ENCODE assay signal across 9 mouse cellular contexts in the genomic region with DNA sequence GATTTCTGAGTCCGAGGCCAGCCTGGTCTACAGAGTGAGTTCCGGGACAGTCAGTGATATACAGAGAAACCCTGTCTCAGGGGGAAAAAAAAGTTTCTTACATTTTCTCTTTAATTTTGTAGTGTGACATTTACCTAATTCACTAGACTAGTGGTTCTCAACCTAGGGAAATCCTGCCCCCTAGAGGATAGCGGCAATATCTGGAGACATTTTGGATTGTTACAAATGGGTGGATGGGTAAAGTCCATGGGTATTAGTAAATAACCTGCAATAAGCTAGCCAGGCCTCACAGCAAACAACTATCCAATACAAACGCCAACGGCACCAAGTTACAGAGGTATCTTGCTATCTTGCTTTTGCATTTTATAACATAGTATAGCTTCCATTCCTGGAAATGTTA. TPM values are rescaled to one million over a fixed set of nuclear protein-coding genes. Genes with fewer than 3 reads are reported as not detected.
DNase-seq lines count a peak whose midpoint lies in the region; ATAC-seq and TF ChIP-seq lines count a peak whose summit lies in the region.
"Had no signal": no experiment of that assay in that cellular context is flagged by ENCODE, and none has a peak within 500 bp of the region (broad histone marks: within the 10 kb centered on the region; RNA-seq: fewer than 3 reads in every experiment).

No protein-coding gene starts in this region.

- DNase-seq in layer of hippocampus, adult 2 months (ENCODE audit: low spot score in 2 of 2), result peak; percentile 43 to 64
- no peak for DNase-seq in layer of hippocampus, adult 9-11 months
- DNase-seq in left cerebral cortex, postnatal 14 days (ENCODE audit: low spot score in 2 of 2), result peak; percentile 20 to 52
- DNase-seq in right cerebral cortex, postnatal 4 days, result peak; percentile 9

- H3K4me2 ChIP-seq in midbrain, embryonic 13.5 days (replicated peaks), result no peak overlapping the region
- H3K4me2 ChIP-seq: lung, embryonic 15.5 days had no signal

- TF ChIP-seq EP300 in ES-Bruce4 (IDR thresholded peaks at IDR 0.05; ENCODE audit: insufficient read depth, low read depth, low read length), result no peak

- no peaks in the 10 kb centered on the region for H3K4me1 ChIP-seq in ES-Bruce4 (ENCODE audit: control insufficient read depth, insufficient read depth, low read length)
- no peaks in the 10 kb centered on the region for H3K4me1 ChIP-seq in midbrain, embryonic 13.5 days (replicated peaks)
- H3K4me1 ChIP-seq: lung, embryonic 15.5 days had no signal

- no peak overlapping the region for H3K27ac ChIP-seq in layer of hippocampus, adult 2 months
- no peak overlapping the region for H3K27ac ChIP-seq in ES-Bruce4 (ENCODE audit: insufficient read depth, low read length)
- no peak overlapping the region for H3K27ac ChIP-seq in midbrain, embryonic 13.5 days
- H3K27ac ChIP-seq: lung, embryonic 15.5 days had no signal

- no peak overlapping the region for H3K9ac ChIP-seq in ES-Bruce4 (ENCODE audit: low read depth, poor library complexity, severe bottlenecking)
- no peak overlapping the region for H3K9ac ChIP-seq in midbrain, embryonic 13.5 days (replicated peaks)
- H3K9ac ChIP-seq: lung, embryonic 15.5 days had no signal

- no peaks in the 10 kb centered on the region for H3K9me3 ChIP-seq in ES-Bruce4 (replicated peaks; ENCODE audit: control insufficient read depth, insufficient read depth, low read length, poor library complexity, severe bottlenecking)
- no peaks in the 10 kb centered on the region for H3K9me3 ChIP-seq in midbrain, embryonic 13.5 days
- H3K9me3 ChIP-seq: lung, embryonic 15.5 days had no signal

- peak; percentile 43 for ATAC-seq in activated CD4-positive, CD25-positive, alpha-beta regulatory T cell, adult 4 months
- ATAC-seq in erythroid progenitor cell, adult 5-6 weeks (replicated peaks; ENCODE audit: low FRiP score, poor library complexity, severe bottlenecking), result peak; percentile 72
- ATAC-seq in midbrain, embryonic 13.5 days, result no peak

- no peaks in the 10 kb centered on the region; the same call in 1 of the 2 replicates for H3K36me3 ChIP-seq in ES-Bruce4 (ENCODE audit: control insufficient read depth, insufficient read depth, low read length, poor library complexity, severe bottlenecking)
- peaks cover 14% of the 10 kb centered on the region for H3K36me3 ChIP-seq in midbrain, embryonic 13.5 days

- intact Hi-C loops in left cerebral cortex, postnatal 14 days (cut with DNase I), result no loop called here

- no peak overlapping the region for H3K4me3 ChIP-seq in layer of hippocampus, adult 2 months
- no peak overlapping the region for H3K4me3 ChIP-seq in ES-Bruce4 (ENCODE audit: low read depth, low read length)
- H3K4me3 ChIP-seq in midbrain, embryonic 13.5 days (replicated peaks), result no peak overlapping the region
- H3K4me3 ChIP-seq: lung, embryonic 15.5 days had no signal

- TF ChIP-seq POLR2A in ES-Bruce4 (IDR thresholded peaks at IDR 0.05; ENCODE audit: insufficient read depth, low read length), result no peak

- TF ChIP-seq CTCF in layer of hippocampus, adult 2 months (conservative IDR thresholded peaks at IDR 0.05), result peak; percentile 87
- TF ChIP-seq CTCF in ES-Bruce4 (IDR thresholded peaks at IDR 0.05; ENCODE audit: low read depth, low read length), result peak; percentile 10

- no peaks in the 10 kb centered on the region for H3K27me3 ChIP-seq in ES-Bruce4 (ENCODE audit: control insufficient read depth, insufficient read depth, low read length, poor library complexity, severe bottlenecking)
- no peaks in the 10 kb centered on the region for H3K27me3 ChIP-seq in midbrain, embryonic 13.5 days
- H3K27me3 ChIP-seq: lung, embryonic 15.5 days had no signal

- 78% methylated on average over 5 of the region's 5 CpGs for WGBS in midbrain, embryonic 13.5 days

RNA-seq across cellular contexts. Expression of a gene that starts 15.1 kb away (rescaled TPM):
- total RNA-seq in layer of hippocampus, adult 2 months (2021), result 10 to 100 TPM; 31.5 to 37.3 TPM
- polyA plus RNA-seq in ES-Bruce4 (2011; ENCODE audit: insufficient read depth, insufficient read length, low read depth, missing spikeins), result 21.2 and 21.6 TPM in 2 replicates
- 10 to 100 TPM; 10.0 to 13.7 TPM for polyA plus RNA-seq in activated CD4-positive, CD25-positive, alpha-beta regulatory T cell, adult 4 months (2017; shearing (Covaris generic))
- 38.6 and 77.5 TPM in 2 replicates for total RNA-seq in erythroid progenitor cell, adult 5-6 weeks (2015; ENCODE audit: low replicate concordance)
- 28.5 and 42.0 TPM in 2 replicates for total RNA-seq in erythroid progenitor cell, adult 5-6 weeks (2017; ENCODE audit: low replicate concordance)
- total RNA-seq in left cerebral cortex, postnatal 14 days (2021), result 10 to 100 TPM; 31.5 to 34.3 TPM
- polyA plus RNA-seq in midbrain, embryonic 13.5 days (2015; fragmentation: Nextera tagmentation; extraction: Ambion mirVana), result 12.4 and 13.1 TPM in 2 replicates

RNA-seq across cellular contexts. Expression of a gene that starts 27.9 kb away (rescaled TPM):
- 10 to 100 TPM; 14.9 to 17.9 TPM for total RNA-seq in layer of hippocampus, adult 2 months (2021)
- 25.6 and 26.2 TPM in 2 replicates for polyA plus RNA-seq in ES-Bruce4 (2011; ENCODE audit: insufficient read depth, insufficient read length, low read depth, missing spikeins)
- polyA plus RNA-seq in activated CD4-positive, CD25-positive, alpha-beta regulatory T cell, adult 4 months (2017; shearing (Covaris generic)), result 1 to 10 TPM; 2.4 to 3.7 TPM
- 3.2 and 8.8 TPM in 2 replicates for total RNA-seq in erythroid progenitor cell, adult 5-6 weeks (2015; ENCODE audit: low replicate concordance)
- total RNA-seq in erythroid progenitor cell, adult 5-6 weeks (2017; ENCODE audit: low replicate concordance), result 4.1 and 7.7 TPM in 2 replicates
- total RNA-seq in left cerebral cortex, postnatal 14 days (2021), result 10 to 100 TPM; 13.3 to 14.3 TPM
- 9.7 and 10.7 TPM in 2 replicates for polyA plus RNA-seq in midbrain, embryonic 13.5 days (2015; fragmentation: Nextera tagmentation; extraction: Ambion mirVana)

RNA-seq across cellular contexts. Expression of a gene that starts 28.0 kb away (rescaled TPM):
- 10 to 100 TPM; 30.0 to 33.3 TPM for total RNA-seq in layer of hippocampus, adult 2 months (2021)
- 28.4 and 30.4 TPM in 2 replicates for polyA plus RNA-seq in ES-Bruce4 (2011; ENCODE audit: insufficient read depth, insufficient read length, low read depth, missing spikeins)
- polyA plus RNA-seq in activated CD4-positive, CD25-positive, alpha-beta regulatory T cell, adult 4 months (2017; shearing (Covaris generic)), result 10 to 100 TPM in 1 of 2 experiments, 1 to 10 TPM in 1; 9.2 to 14.0 TPM
- 14.4 and 32.7 TPM in 2 replicates for total RNA-seq in erythroid progenitor cell, adult 5-6 weeks (2015; ENCODE audit: low replicate concordance)
- total RNA-seq in erythroid progenitor cell, adult 5-6 weeks (2017; ENCODE audit: low replicate concordance), result 8.8 and 22.2 TPM in 2 replicates
- 10 to 100 TPM; 25.4 to 34.8 TPM for total RNA-seq in left cerebral cortex, postnatal 14 days (2021)
- 24.9 and 25.2 TPM in 2 replicates for polyA plus RNA-seq in midbrain, embryonic 13.5 days (2015; fragmentation: Nextera tagmentation; extraction: Ambion mirVana)
